Mouse (Mus musculus): Measurements from ENCODE around the gene Slc41a3. TPM values are rescaled to one million over a fixed set of nuclear protein-coding genes. Genes with fewer than 3 reads are reported as not detected.
A peak's percentile ranks its signal among the peaks of the same experiment; 100 is the strongest.

The Slc41a3 gene
- polyA plus RNA-seq, 1 experiment from 2014 or later, result 5.2 TPM

- Histone ChIP-seq H3K9ac (no peak overlapping the region), H3K27me3 (no peaks in the 10 kb centered on the region), H3K4me1 (peaks cover 20% of the 10 kb centered on the region), H3K36me3 (peaks cover 29% of the 10 kb centered on the region), H3K4me3 (no peak overlapping the region), H3K9me3 (no peaks in the 10 kb centered on the region), H3K27ac (peak overlapping the region; percentile 78), H3K4me2 (no peak overlapping the region)
- 55% methylated on average over 20 of the region's 20 CpGs for WGBS
- peak; percentile 77 for ATAC-seq (ENCODE audit: borderline replicate concordance, extremely low read depth, low FRiP score, low TSS enrichment)
These were observed 56.0 kb downstream of the Slc41a3 start for GRCm38 (mm10) chr6:90660398-90661028.

- no peaks in the 10 kb centered on the region for H3K27me3 ChIP-seq
- peaks cover 20% of the 10 kb centered on the region for H3K4me1 ChIP-seq
- peak overlapping the region; percentile 78 for H3K27ac ChIP-seq
- H3K9ac ChIP-seq, result no peak overlapping the region
- no peak overlapping the region for H3K4me2 ChIP-seq
- peaks cover 34% of the 10 kb centered on the region for H3K36me3 ChIP-seq
- no peaks in the 10 kb centered on the region for H3K9me3 ChIP-seq
- 72% methylated on average over 11 of the region's 11 CpGs for whole genome bisulfite sequencing
- no peak overlapping the region for H3K4me3 ChIP-seq
- ATAC-seq (ENCODE audit: borderline replicate concordance, extremely low read depth, low FRiP score, low TSS enrichment), result peak; percentile 17; the same call in 1 of the 2 replicates
These were observed 56.5 kb downstream of the Slc41a3 start for GRCm38 (mm10) chr6:90661029-90661399.

GRCm38 (mm10) chr6:90662148-90662547 is 57.6 kb downstream of the Slc41a3 start:
- 93% methylated on average over 5 of the region's 5 CpGs for WGBS
- Histone ChIP-seq H3K27ac (no peak overlapping the region), H3K9me3 (no peaks in the 10 kb centered on the region), H3K4me2 (no peak overlapping the region), H3K4me3 (no peak overlapping the region), H3K27me3 (no peaks in the 10 kb centered on the region), H3K36me3 (peaks cover 45% of the 10 kb centered on the region), H3K9ac (no peak overlapping the region), H3K4me1 (peaks cover 20% of the 10 kb centered on the region)
- no peak for ATAC-seq (ENCODE audit: borderline replicate concordance, extremely low read depth, low FRiP score, low TSS enrichment)

- ATAC-seq (ENCODE audit: borderline replicate concordance, extremely low read depth, low FRiP score, low TSS enrichment), result no peak
- Histone ChIP-seq H3K27me3 (no peaks in the 10 kb centered on the region), H3K9me3 (no peaks in the 10 kb centered on the region), H3K36me3 (peaks cover 61% of the 10 kb centered on the region), H3K4me2 (no peak overlapping the region), H3K4me3 (no peak overlapping the region), H3K27ac (peak overlapping the region; percentile 78), H3K4me1 (peaks cover 20% of the 10 kb centered on the region), H3K9ac (no peak overlapping the region)
- 78% methylated on average over 11 of the region's 11 CpGs for WGBS
These were observed 59.2 kb downstream of the Slc41a3 start for GRCm38 (mm10) chr6:90663736-90664135.

GRCm38 (mm10) chr6:90668693-90669092 is 64.2 kb downstream of the Slc41a3 start:
- no peak overlapping the region for H3K4me2 ChIP-seq
- H3K27me3 ChIP-seq, result no peaks in the 10 kb centered on the region
- no peak overlapping the region for H3K4me3 ChIP-seq
- peaks cover 95% of the 10 kb centered on the region for H3K36me3 ChIP-seq
- H3K9me3 ChIP-seq, result no peaks in the 10 kb centered on the region
- H3K4me1 ChIP-seq, result no peaks in the 10 kb centered on the region
- WGBS, result 81% methylated on average over 9 of the region's 9 CpGs
- H3K27ac ChIP-seq, result no peak overlapping the region
- H3K9ac ChIP-seq, result no peak overlapping the region
- no peak for ATAC-seq (ENCODE audit: borderline replicate concordance, extremely low read depth, low FRiP score, low TSS enrichment)

- ATAC-seq (ENCODE audit: borderline replicate concordance, extremely low read depth, low FRiP score, low TSS enrichment), result peak; percentile 46
- Histone ChIP-seq H3K4me3 (no peak overlapping the region), H3K4me1 (peaks cover 7% of the 10 kb centered on the region; the same call in 1 of the 2 replicates), H3K9ac (no peak overlapping the region), H3K9me3 (no peaks in the 10 kb centered on the region), H3K27ac (peak overlapping the region; percentile 72), H3K27me3 (no peaks in the 10 kb centered on the region), H3K4me2 (no peak overlapping the region), H3K36me3 (peaks cover 66% of the 10 kb centered on the region)
- 66% methylated on average over 4 of the region's 4 CpGs for WGBS
These were observed 74.2 kb downstream of the Slc41a3 start for GRCm38 (mm10) chr6:90678759-90679158.

GRCm38 (mm10) chr6:90680401-90680800 is 75.9 kb downstream of the Slc41a3 start:
- Histone ChIP-seq H3K27me3 (no peaks in the 10 kb centered on the region), H3K9ac (no peak overlapping the region), H3K4me3 (no peak overlapping the region), H3K4me2 (no peak overlapping the region), H3K27ac (no peak overlapping the region), H3K4me1 (peaks cover 7% of the 10 kb centered on the region; the same call in 1 of the 2 replicates), H3K36me3 (peaks cover 54% of the 10 kb centered on the region), H3K9me3 (no peaks in the 10 kb centered on the region)
- ATAC-seq (ENCODE audit: borderline replicate concordance, extremely low read depth, low FRiP score, low TSS enrichment), result no peak
- WGBS, result 66% methylated on average over 12 of the region's 12 CpGs

GRCm38 (mm10) chr6:90683831-90684532 is 79.5 kb downstream of the Slc41a3 start:
- no peak for ATAC-seq (ENCODE audit: borderline replicate concordance, extremely low read depth, low FRiP score, low TSS enrichment)
- Histone ChIP-seq H3K9me3 (no peaks in the 10 kb centered on the region), H3K4me2 (no peak overlapping the region), H3K27me3 (no peaks in the 10 kb centered on the region), H3K27ac (no peak overlapping the region), H3K9ac (no peak overlapping the region), H3K4me1 (peaks cover 10% of the 10 kb centered on the region; the same call in 1 of the 2 replicates), H3K4me3 (no peak overlapping the region), H3K36me3 (peaks cover 43% of the 10 kb centered on the region)
- WGBS, result 81% methylated on average over 3 of the region's 3 CpGs

GRCm38 (mm10) chr6:90686812-90687211 is 82.3 kb downstream of the Slc41a3 start:
- peaks cover 48% of the 10 kb centered on the region for H3K36me3 ChIP-seq

GRCm38 (mm10) chr6:90688003-90688402 is 83.5 kb downstream of the Slc41a3 start:
- Histone ChIP-seq H3K9me3 (no peaks in the 10 kb centered on the region), H3K4me1 (peaks cover 9% of the 10 kb centered on the region; the same call in 1 of the 2 replicates), H3K4me3 (no peak overlapping the region), H3K9ac (no peak overlapping the region), H3K27me3 (no peaks in the 10 kb centered on the region), H3K4me2 (no peak overlapping the region), H3K27ac (no peak overlapping the region), H3K36me3 (peaks cover 54% of the 10 kb centered on the region)
- WGBS, result 87% methylated on average over 6 of the region's 6 CpGs
- no peak for ATAC-seq (ENCODE audit: borderline replicate concordance, extremely low read depth, low FRiP score, low TSS enrichment)

More at GRCm38 (mm10) chr6:90686812-90687211, 82.3 kb downstream of the Slc41a3 start:
- Histone ChIP-seq H3K4me1 (peaks cover 15% of the 10 kb centered on the region; the same call in 1 of the 2 replicates), H3K27me3 (no peaks in the 10 kb centered on the region), H3K9ac (no peak overlapping the region), H3K4me3 (no peak overlapping the region), H3K4me2 (no peak overlapping the region), H3K27ac (no peak overlapping the region), H3K9me3 (no peaks in the 10 kb centered on the region)
- ATAC-seq (ENCODE audit: borderline replicate concordance, extremely low read depth, low FRiP score, low TSS enrichment), result no peak
- WGBS, result 85% methylated on average over 1 of the region's 1 CpGs

- Histone ChIP-seq H3K27ac (no peak overlapping the region), H3K27me3 (no peaks in the 10 kb centered on the region), H3K36me3 (peaks cover 60% of the 10 kb centered on the region), H3K4me1 (peaks cover 9% of the 10 kb centered on the region; the same call in 1 of the 2 replicates), H3K9me3 (no peaks in the 10 kb centered on the region), H3K4me2 (no peak overlapping the region), H3K4me3 (no peak overlapping the region), H3K9ac (no peak overlapping the region)
- 50% methylated on average over 3 of the region's 3 CpGs for WGBS
- no peak for ATAC-seq (ENCODE audit: borderline replicate concordance, extremely low read depth, low FRiP score, low TSS enrichment)
These were observed 84.2 kb downstream of the Slc41a3 start for GRCm38 (mm10) chr6:90688742-90689141.

- 78% methylated on average over 10 of the region's 10 CpGs for whole genome bisulfite sequencing
- Histone ChIP-seq H3K9ac (no peak overlapping the region), H3K4me3 (no peak overlapping the region), H3K4me1 (peaks cover 9% of the 10 kb centered on the region; the same call in 1 of the 2 replicates), H3K27me3 (no peaks in the 10 kb centered on the region), H3K4me2 (no peak overlapping the region), H3K9me3 (no peaks in the 10 kb centered on the region), H3K36me3 (peaks cover 68% of the 10 kb centered on the region), H3K27ac (no peak overlapping the region)
- ATAC-seq (ENCODE audit: borderline replicate concordance, extremely low read depth, low FRiP score, low TSS enrichment), result no peak
These were observed 85.0 kb downstream of the Slc41a3 start for GRCm38 (mm10) chr6:90689500-90689899.
